Mouse (Mus musculus): Measurements from ENCODE around the gene Lmo2.
A peak's percentile ranks its signal among the peaks of the same experiment; 100 is the strongest.

The Lmo2 gene

GRCm38 (mm10) chr2:103944859-103945258 lies 12.9 kb upstream of the Lmo2 start:
- no peak for DNase-seq

- peak; percentile 17 for DNase-seq
Observed at GRCm38 (mm10) chr2:103945571-103946092, 12.2 kb upstream of the Lmo2 start.

GRCm38 (mm10) chr2:103946892-103947291 lies 10.9 kb upstream of the Lmo2 start:
- no peak for DNase-seq

DNA sequence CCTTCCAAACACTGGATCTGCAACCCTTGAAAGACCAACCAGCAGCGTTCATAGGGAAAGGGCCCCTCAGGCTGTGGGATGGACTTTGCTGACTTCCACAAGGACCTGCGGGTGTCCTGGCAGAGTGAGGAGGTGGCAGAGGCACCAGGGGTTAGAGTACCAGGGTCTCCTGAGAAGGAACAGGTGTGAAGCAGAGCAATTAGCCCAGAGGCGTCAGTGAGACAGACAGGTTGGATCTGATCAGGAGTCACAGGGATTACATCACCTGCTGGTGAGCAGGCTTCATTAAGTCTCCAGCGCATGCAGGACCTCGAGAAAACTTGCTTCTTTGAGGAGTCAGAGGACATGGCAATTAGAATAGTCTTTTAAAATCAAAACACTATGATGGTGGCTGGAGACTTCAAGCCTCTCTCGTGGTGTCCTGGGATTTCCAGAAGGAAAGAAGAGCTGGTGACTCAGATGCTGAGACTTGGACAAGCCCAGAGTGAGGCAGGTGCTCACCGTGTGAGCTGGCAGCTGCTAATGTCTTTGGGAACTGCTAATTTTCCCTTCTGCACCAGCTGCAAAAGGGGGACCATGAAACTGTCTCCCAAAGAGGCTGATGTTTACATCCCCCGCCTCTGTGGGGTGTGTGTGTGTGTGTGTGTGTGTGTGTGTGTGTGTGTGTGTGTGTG lies 9.7 kb upstream of the Lmo2 start:
- no peak for DNase-seq

GRCm38 (mm10) chr2:103953050-103953835 lies 4.5 kb upstream of the Lmo2 start:
- DNase-seq: no peak

GRCm38 (mm10) chr2:103955714-103956113 lies 2.1 kb upstream of the Lmo2 start:
- no peak for DNase-seq

GRCm38 (mm10) chr2:103956867-103957266 lies 919 bp upstream of the Lmo2 start:
- DNase-seq: no peak

DNA sequence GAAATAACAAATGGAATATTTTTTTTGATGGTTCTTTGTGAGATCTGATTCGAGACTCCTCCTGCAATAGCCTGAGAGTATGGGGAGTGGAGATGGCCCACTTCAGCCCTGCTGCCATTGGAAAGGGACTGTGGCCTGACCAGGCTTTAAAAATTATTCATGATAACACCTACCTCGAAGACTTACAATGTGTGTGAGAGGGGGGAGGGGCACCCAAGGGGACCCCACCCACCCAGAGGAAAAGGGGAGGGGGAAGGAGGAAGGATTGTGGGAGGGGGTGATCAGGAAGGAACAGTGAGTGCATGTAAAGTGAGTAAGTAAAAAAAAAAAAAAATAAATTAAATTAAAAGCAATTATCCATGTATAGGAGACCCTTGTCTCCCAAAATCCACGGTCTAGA lies 848 bp downstream of the Lmo2 start:
- DNase-seq: no peak

- DNase-seq: no peak
Observed at GRCm38 (mm10) chr2:103959066-103959465, 1.3 kb downstream of the Lmo2 start.

DNA sequence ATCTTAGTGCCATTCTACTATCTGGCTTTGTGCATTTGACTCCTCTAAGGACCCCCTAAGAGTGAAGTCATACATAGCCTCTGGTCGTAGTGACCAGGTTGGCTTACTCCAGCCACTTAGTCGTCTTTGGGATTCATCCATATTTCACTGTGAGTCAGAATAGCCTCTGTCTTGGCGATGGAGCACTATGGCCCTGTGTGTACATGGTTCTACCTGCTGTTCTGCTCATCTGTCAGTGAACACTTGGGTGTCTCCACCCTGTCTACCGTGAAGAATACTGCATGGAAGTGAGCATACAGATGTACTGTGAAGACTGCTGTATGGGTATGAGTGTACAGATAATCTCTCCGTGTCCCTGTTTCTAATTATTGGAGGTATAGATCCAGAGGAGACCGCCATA lies 1.8 kb downstream of the Lmo2 start:
- DNase-seq: no peak

DNA sequence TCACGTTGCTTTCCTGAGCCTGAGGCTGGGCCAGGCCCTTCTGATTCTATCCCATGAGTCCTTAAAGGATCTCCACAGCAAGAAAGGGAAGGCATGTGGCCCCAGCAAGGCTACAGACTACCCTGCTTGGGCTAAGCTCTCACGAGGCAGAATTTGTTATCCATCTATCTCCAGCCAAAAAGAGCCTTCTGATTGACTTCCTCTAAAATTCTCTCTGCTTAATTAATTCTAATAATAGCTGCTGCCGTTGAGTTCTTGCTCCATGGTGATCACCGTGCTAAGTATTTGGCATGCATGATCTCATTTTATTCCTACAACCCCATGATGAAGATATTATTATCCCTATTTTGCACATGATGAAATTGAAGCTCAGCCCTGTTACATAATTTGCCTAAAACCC lies 4.6 kb downstream of the Lmo2 start:
- no peak for DNase-seq

DNA sequence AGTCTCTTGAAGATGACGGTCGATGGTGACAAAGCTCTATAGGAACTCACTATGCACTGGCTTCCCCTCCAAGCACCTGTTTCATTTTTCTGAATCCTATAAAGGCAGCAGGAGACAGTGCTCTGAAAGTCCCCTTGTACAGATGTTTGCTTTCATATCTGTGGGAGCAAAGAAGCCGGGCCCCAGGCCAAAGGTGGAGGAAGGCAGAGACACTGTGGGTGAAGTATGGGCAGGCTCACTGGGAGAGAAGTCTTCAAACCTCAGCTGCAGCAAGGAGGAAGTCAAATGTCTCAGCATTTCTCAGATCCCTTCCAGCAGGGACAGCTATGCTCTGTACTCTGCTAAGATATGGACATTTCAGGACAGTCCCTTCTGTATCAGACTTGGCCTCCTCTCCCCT lies 7.6 kb downstream of the Lmo2 start:
- DNase-seq: no peak

DNA sequence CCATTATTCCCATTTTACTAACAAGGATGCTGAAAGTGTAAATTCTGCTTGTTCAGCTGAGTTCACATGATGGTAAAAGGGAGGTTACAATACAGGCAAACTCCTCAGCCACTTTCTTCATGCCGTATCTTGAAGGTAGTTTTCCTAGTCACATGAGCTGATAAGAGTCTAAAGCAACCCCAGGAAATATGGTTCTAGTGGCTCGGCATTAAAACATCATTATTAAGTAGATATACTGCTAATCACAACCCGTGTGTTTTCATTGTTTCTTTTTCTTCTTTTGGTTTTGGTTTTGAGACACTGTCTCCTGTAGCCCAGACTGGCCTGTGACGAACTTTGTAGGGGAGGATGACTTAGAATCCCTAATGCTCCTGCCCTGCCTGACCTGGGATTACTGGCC lies 10.4 kb downstream of the Lmo2 start:
- DNase-seq: no peak

DNA sequence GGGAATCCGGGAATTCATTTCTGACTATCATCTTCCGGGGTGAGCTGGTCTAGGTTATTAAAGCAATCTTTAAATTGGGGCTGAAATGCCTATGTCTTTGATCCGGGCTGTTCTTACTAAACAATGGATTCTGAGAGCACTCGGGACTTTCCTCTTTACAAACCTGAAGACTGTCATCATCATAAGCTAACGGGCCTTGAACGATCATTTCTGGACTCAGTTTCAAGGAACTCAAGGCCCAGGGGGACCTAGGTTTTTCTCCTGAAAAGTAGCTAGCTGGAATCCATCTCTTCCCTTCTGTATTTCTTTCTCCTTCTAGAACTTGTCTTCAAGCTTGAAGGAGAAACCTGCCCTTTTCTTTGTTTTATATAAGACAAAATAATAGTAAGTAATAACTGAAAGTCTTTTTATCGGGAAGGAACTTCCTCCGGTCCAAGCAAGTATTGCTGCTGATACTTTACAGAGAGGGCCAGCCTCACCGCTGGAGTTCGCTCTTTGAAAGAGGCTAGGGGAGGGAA lies 11.2 kb downstream of the Lmo2 start:
- DNase-seq: no peak

- DNase-seq: peak; percentile 56
Observed at GRCm38 (mm10) chr2:103969437-103970040, 11.8 kb downstream of the Lmo2 start.

DNA sequence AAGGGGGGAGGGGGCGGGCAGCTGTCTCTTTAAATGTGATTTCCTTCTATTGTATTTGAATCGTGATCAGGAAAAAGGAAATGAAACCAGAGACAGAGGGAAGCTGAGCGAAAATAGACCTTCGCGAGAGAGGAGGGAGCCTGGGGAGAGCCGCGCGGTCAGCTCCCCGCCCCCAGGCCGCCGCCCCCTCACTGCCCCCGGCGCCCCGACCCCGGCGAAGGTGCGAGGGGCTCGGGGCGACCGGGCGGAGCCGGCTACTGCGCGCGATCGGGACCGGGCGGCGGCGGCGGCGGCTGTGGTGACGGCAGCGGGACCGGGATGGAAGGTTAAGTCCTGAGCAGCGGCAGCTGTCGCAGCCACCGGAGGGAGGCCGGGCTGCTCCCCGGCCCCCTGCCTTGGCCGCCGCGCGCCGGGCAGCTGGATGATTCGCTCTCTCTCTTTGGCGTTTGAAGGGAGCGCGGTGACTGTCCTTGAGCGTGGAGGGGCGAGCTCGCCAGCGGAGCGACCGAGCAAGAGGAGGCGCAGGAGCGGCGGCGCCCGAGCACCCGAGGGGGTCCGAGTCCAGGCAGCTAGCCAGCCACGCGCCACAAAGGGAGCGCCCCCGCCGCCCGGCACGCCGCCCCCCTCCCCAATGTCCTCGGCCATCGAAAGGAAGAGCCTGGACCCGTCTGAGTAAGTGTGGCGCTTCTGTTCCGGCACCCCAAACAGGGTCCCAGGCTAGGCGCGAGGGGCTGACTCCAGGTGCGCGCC lies 12.4 kb downstream of the Lmo2 start:
- peak; percentile 52 for DNase-seq

- DNase-seq: no peak
Observed at GRCm38 (mm10) chr2:103970791-103971649, 13.2 kb downstream of the Lmo2 start.

- DNase-seq: no peak
Observed at GRCm38 (mm10) chr2:103971838-103972237, 14.1 kb downstream of the Lmo2 start.

DNA sequence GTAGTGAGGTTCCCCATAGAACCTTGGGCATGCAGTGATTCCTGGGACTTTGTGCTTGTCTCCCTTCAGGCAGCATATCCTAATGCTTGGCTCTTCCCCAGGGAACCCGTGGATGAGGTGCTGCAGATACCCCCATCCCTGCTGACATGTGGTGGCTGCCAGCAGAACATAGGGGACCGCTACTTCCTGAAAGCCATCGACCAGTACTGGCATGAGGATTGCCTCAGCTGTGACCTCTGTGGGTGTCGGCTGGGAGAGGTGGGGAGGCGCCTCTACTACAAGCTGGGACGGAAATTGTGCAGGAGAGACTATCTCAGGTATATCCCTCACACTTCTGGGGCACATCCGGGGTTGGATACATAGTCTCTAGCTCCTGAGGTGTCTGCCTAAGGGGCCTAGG lies 18.1 kb downstream of the Lmo2 start:
- DNase-seq: no peak

DNA sequence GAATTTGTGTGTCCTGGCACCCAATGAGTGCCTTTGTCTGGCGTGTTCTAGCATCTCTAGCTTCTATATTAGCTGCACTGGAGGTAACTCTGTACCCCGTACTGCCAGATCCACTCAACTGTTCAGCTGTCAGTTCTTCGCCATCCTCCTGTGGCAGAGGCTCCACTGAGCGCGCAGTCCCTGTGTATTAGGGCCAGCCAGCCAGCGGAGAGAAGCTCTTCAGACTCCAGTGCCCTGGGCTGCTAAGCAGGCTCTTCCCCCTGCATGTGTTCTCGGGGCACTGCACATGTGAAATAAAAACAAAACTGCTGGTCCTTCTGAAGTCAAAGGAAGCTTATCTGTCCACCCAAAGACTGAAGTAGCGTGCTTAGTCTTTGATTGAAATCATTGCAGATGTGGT lies 19.4 kb downstream of the Lmo2 start:
- no peak for DNase-seq

DNA sequence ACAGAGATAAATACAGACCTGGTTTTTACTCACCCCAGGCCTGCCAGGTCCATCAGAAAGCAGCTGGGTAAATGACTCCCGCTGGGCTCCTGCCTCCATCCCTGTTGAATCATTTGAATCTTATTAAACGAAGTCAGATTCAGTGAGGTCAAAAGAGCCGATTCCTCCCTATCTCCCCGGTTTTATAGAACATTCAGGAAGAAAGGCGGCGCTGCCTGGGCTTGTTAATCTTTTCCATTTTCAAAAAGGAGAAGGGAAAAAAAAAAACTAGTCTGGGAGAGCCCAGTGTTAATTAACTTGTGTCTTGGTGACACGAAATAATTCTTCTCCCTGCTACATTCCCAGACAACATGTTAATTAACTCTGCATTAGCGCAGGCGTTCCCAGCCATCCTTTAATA lies 19.9 kb downstream of the Lmo2 start:
- no peak for DNase-seq

GRCm38 (mm10) chr2:103982250-103982649 lies 24.5 kb downstream of the Lmo2 start:
- peak; percentile 88 for DNase-seq

Measured in lung, postnatal 14 days (tissue).